Mouse (Mus musculus): ENCODE results near the gene Dusp5. TPM values are rescaled to one million over a fixed set of nuclear protein-coding genes. Genes with fewer than 3 reads are reported as not detected.

Gene Dusp5
- polyA plus RNA-seq (2012; rRNA removed; ENCODE audit: low replicate concordance): 2.3 and 4.3 TPM in 2 replicates

DNA sequence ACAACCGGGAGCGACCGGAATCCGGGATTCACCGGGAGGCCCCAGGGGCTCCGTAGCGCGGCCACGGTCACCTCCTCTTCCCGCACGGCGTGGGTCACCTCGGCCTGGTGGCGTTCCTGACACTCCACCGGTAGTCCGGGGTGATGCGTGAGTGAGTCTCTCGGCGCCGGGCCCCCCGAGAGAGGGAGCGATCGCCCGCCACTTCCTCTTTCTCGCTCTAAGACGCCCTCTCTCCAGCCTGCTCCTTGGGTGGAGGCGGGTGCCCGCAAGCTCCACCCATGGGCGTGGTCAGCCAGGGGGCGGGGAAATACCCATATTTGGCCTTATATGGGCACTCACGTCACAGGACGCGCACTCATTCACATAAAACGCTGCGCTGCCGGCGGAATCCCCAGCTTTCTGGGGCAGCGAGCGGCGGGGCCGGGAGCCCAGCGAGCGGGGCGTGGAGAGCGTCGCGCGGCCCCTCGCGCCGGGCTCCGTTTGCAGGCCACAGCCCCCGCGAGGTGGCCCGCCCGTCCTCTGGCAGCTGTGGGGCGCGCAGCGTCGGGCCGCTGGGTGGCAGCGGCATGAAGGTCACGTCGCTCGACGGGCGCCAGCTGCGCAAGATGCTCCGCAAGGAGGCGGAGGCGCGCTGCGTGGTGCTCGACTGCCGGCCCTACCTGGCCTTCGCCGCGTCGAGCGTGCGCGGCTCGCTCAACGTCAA is at the start of gene Dusp5:
Dusp5 (plus strand) TSS at position 358 of the 703 bp plus-strand sequence.

DNA sequence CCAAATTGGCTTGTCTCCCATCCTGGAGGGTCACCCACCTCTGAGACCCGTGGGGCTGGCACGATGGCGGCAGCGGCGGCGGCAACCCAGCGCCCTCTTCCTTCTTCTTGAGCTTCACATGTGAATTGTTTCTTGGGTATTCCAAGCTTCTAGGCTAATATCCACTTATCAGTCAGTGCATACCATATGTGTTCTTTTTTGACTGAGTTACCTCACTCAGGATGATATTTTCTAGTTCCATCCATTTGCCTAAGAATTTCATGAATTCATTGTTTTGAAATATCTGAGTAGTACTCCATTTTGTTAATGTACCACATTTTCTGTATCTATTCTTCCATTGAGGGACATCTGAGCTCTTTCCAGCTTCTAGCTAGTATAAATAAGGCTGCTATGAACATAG is 60.1 kb downstream of the Dusp5 start, which contains the start of gene Nutf2-ps1:
Nutf2-ps1 (minus strand) TSS at position 101 of the 400 bp plus-strand sequence.

Other genes with a start within 250 kb of the Dusp5 start
- gene Mxi1, start 218.6 kb upstream of the Dusp5 start, polyA plus RNA-seq (2012; rRNA removed; ENCODE audit: low replicate concordance): 17.3 and 21.4 TPM in 2 replicates
- not detected in 2 replicates for gene Gm10197, start 157.3 kb upstream of the Dusp5 start, polyA plus RNA-seq (2012; rRNA removed; ENCODE audit: low replicate concordance)
- gene Smndc1, start 138.5 kb upstream of the Dusp5 start, polyA plus RNA-seq (2012; rRNA removed; ENCODE audit: low replicate concordance): 5.2 and 6.7 TPM in 2 replicates
- gene Nutf2-ps1, start 60.0 kb downstream of the Dusp5 start, polyA plus RNA-seq (2012; rRNA removed; ENCODE audit: low replicate concordance): 127 and 165 TPM in 2 replicates
- 3.5 and 7.3 TPM in 2 replicates for gene Smc3, start 71.3 kb downstream of the Dusp5 start, polyA plus RNA-seq (2012; rRNA removed; ENCODE audit: low replicate concordance)
- 0.37 and 6.3 TPM in 2 replicates for gene Rbm20, start 148.2 kb downstream of the Dusp5 start, polyA plus RNA-seq (2012; rRNA removed; ENCODE audit: low replicate concordance)